Mouse (Mus musculus): Measurements from ENCODE around the gene Yif1a. TPM values are rescaled to one million over a fixed set of nuclear protein-coding genes. Genes with fewer than 3 reads are reported as not detected.
A peak's percentile ranks its signal among the peaks of the same experiment; 100 is the strongest.

Gene Yif1a
- total RNA-seq (2017): 10.4 to 13.3 TPM (median 10.5 TPM) in 3 replicates

GRCm38 (mm10) chr19:5087884-5088728 is at the start of gene Yif1a:
Gene Yif1a (plus strand): TSS chr19:5088538.
- ATAC-seq (replicated peaks; ENCODE audit: insufficient number of reproducible peaks, low FRiP score, low TSS enrichment, poor library complexity, severe bottlenecking): peak; percentile 82

DNA sequence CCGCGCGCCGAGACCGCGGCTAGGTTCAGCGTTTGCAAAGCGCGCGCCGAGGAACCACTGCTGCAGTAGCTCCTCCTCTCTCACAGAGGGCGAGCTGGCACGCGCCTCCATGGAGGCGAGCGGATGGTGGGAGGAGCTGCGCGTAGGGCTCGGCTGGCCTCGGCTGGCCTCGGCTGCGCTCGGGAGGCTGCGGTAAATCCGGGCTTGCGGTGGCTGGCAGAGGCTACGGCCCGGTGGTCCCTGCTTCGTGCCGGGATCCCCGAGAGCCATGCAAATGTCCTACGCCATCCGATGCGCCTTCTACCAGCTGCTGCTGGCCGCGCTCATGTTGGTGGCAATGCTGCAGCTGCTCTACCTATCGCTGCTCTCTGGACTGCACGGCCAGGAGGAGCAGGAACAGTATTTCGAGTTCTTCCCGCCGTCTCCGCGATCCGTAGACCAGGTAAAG is 49.6 kb upstream of the Yif1a start, which contains the start of the genes B4gat1 and AC124502.3:
TSS of gene B4gat1 (plus strand) at position 118 of the 448 bp plus-strand sequence.
TSS of gene AC124502.3 (plus strand) at position 183 of the 448 bp plus-strand sequence.
- ATAC-seq (replicated peaks; ENCODE audit: insufficient number of reproducible peaks, low FRiP score, low TSS enrichment, poor library complexity, severe bottlenecking): peak; percentile 78

DNA sequence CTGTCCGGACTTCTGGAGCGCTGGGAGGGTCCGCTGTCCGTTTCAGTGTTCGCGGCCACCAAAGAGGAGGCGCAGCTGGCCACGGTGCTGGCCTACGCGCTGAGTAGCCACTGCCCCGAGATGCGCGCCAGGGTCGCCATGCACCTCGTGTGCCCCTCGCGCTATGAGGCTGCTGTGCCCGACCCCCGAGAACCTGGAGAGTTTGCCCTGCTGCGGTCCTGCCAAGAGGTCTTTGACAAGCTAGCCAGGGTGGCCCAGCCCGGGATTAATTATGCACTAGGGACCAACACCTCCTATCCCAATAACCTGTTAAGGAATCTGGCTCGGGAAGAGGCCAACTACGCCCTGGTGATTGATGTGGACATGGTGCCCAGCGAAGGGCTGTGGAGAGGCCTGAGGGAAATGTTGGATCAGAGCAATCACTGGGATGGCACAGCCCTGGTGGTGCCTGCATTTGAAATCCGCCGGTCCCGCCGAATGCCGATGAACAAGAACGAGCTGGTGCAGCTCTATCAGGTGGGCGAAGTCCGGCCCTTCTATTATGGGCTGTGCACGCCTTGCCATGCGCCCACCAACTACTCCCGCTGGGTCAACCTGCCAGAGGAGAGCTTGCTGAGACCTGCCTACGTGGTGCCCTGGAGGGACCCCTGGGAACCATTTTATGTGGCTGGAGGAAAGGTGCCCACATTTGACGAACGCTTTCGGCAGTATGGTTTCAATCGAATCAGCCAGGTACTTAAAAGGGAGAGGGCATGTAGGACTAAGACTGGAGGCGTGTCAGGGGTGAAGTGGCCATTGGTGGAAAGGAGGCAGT is 48.8 kb upstream of the Yif1a start:
- ATAC-seq (replicated peaks; ENCODE audit: insufficient number of reproducible peaks, low FRiP score, low TSS enrichment, poor library complexity, severe bottlenecking): no peak

GRCm38 (mm10) chr19:5040862-5041523 is 47.3 kb upstream of the Yif1a start, which contains the start of gene Brms1:
Gene Brms1 (plus strand): TSS chr19:5041354.
- peak; percentile 87 for ATAC-seq (replicated peaks; ENCODE audit: insufficient number of reproducible peaks, low FRiP score, low TSS enrichment, poor library complexity, severe bottlenecking)

DNA sequence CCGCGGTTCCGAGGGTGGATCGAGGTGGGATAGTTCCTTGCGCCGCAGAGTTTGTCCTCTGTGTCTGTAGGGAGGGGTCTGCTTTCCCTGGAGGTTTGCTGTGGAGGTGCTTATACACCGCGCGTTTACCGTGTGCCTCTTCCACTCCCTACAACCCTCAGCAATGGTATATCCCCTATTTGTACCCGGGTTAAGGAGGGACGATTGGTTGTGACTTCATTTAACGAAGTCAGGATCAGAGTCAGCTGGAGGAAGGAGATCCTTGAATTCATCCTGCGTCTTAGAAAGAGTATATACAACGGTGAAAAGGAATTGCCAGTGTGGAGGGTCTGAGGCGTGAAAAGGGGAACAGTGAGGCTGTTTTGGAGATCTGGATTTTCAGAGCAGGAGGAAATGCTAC is 46.8 kb upstream of the Yif1a start:
- no peak for ATAC-seq (replicated peaks; ENCODE audit: insufficient number of reproducible peaks, low FRiP score, low TSS enrichment, poor library complexity, severe bottlenecking)

- ATAC-seq (replicated peaks; ENCODE audit: insufficient number of reproducible peaks, low FRiP score, low TSS enrichment, poor library complexity, severe bottlenecking): no peak
Measured at GRCm38 (mm10) chr19:5045531-5045930, 42.8 kb upstream of the Yif1a start.

DNA sequence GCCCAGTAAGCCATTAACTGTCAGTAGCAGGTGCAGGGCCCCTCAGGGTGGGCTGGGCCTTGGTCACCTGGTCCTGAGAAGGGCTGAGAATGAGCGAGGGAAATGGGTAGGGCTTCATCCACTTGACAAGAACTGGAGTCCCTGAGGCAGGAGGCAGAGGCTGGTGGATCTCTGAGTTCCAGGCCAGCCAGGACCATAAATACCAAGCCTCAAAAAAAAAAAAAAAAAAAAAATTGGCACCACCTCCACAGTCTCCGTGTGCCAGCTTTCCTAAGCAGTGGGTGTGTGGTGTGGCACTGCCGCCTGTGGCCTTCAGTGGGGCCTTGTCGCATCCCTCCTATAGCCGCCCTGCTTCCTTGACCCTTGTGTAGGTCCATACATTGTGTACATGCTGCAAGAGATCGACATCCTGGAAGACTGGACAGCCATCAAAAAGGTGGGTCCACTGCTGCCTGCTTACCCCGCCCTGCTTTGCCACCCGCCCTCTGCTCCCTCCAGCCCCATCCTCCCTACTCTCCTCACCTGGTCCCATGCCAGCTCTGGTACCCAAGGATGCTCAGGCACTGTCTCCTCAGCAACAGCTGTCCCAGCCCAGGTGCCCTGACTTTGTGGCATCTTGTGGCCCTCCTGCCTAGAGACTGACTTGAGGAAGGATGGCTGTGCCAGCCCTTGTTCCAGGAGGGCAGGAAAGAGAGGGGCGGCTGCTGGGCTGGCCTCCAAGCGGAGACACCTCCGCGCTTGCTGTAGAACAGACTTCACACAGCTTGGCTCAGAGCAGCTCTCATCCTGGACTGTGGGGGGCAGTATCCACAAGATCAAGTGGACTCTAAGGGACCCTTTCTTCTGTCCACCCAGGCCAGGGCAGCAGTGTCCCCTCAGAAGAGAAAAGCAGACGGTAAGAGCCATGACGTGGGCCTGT is 39.9 kb upstream of the Yif1a start:
- no peak for ATAC-seq (replicated peaks; ENCODE audit: insufficient number of reproducible peaks, low FRiP score, low TSS enrichment, poor library complexity, severe bottlenecking)

- ATAC-seq (replicated peaks; ENCODE audit: insufficient number of reproducible peaks, low FRiP score, low TSS enrichment, poor library complexity, severe bottlenecking): no peak
Measured at GRCm38 (mm10) chr19:5049325-5049724, 39.0 kb upstream of the Yif1a start.

GRCm38 (mm10) chr19:5050047-5050905 is 38.1 kb upstream of the Yif1a start, which contains the start of gene Rin1:
Gene Rin1 (plus strand): TSS chr19:5050481.
- 0 out of 2 replicates have a peak, but pooled peaks have one; percentile 6 for ATAC-seq (replicated peaks; ENCODE audit: insufficient number of reproducible peaks, low FRiP score, low TSS enrichment, poor library complexity, severe bottlenecking)

- no peak for ATAC-seq (replicated peaks; ENCODE audit: insufficient number of reproducible peaks, low FRiP score, low TSS enrichment, poor library complexity, severe bottlenecking)
Measured at GRCm38 (mm10) chr19:5051031-5051430, 37.3 kb upstream of the Yif1a start.

GRCm38 (mm10) chr19:5051515-5051914 is 36.8 kb upstream of the Yif1a start:
- ATAC-seq (replicated peaks; ENCODE audit: insufficient number of reproducible peaks, low FRiP score, low TSS enrichment, poor library complexity, severe bottlenecking): no peak

GRCm38 (mm10) chr19:5052166-5052822 is 36.0 kb upstream of the Yif1a start:
- ATAC-seq (replicated peaks; ENCODE audit: insufficient number of reproducible peaks, low FRiP score, low TSS enrichment, poor library complexity, severe bottlenecking): no peak

DNA sequence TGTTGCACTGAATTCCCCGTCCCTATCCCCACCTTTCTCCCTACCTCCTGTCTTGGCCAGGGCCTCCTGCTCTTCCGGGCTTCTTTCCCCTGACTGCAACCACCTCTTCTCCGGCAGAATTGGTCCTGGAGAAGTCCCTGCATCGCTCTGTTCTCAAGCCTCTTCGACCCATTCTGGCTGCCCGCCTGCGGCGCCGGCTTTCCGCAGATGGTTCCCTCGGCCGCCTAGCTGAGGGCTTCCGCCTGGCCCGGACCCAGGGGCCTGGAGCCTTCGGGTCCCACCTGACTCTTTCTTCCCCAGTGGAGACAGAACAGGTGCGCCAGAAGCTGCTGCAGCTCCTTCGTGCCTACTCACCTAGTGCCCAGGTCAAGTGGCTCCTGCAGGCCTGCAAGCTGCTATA is 35.5 kb upstream of the Yif1a start:
- ATAC-seq (replicated peaks; ENCODE audit: insufficient number of reproducible peaks, low FRiP score, low TSS enrichment, poor library complexity, severe bottlenecking): no peak

GRCm38 (mm10) chr19:5053909-5054308 is 34.4 kb upstream of the Yif1a start:
- ATAC-seq (replicated peaks; ENCODE audit: insufficient number of reproducible peaks, low FRiP score, low TSS enrichment, poor library complexity, severe bottlenecking): no peak

DNA sequence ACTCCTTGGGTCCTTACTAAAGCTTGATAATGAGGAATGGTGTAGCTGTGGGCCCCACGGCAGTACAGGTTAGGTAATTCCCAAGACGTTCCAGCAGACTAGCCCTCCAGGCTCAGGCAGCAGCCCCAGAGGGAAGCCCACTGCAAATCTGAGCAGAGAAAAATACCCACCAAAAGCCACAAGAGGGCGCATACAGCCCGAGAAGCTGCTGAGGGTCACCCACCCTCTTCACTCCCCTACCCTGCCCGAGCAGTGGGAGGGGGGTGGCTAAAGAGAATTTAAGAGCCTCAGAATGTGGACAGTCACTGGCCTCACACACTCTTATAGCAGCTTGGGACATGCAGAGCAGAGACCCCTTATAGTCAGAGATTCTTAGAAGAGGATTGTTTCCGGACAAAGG is 32.1 kb upstream of the Yif1a start:
- no peak for ATAC-seq (replicated peaks; ENCODE audit: insufficient number of reproducible peaks, low FRiP score, low TSS enrichment, poor library complexity, severe bottlenecking)

- ATAC-seq (replicated peaks; ENCODE audit: insufficient number of reproducible peaks, low FRiP score, low TSS enrichment, poor library complexity, severe bottlenecking): no peak
Measured at GRCm38 (mm10) chr19:5057876-5058775, 30.2 kb upstream of the Yif1a start.

Measured in monocyte, adult 5-6 weeks (primary cell).